Mouse (Mus musculus) heart, embryonic 11.5 days (tissue): ENCODE measurements around the gene Calcrl. TPM values are rescaled to one million over a fixed set of nuclear protein-coding genes. Genes with fewer than 3 reads are reported as not detected.

Experiments
- ATAC-seq: fragments of 200-750 bp; cut with Nextera tagmentation; replicated peaks from 2 replicates; pipeline ENCODE4 v1.8.0; 2017; ENCODE audit warnings: moderate library complexity; ENCODE audit not compliant: insufficient number of reproducible peaks, low FRiP score, low TSS enrichment
- H3K27ac ChIP-seq: fragments of 300-500 bp; sonication (generic); 2 replicates; pipeline ENCODE4 v1.5.1; 2014; ENCODE audit warnings: mild to moderate bottlenecking, low read depth, low read length
- H3K27me3 ChIP-seq: fragments of 300-500 bp; sonication (generic); 2 replicates; pipeline ENCODE4 v1.6.1; 2014; ENCODE audit warnings: mild to moderate bottlenecking, low read length, mixed read lengths; ENCODE audit not compliant: control insufficient read depth, insufficient read depth
- H3K36me3 ChIP-seq: fragments of 300-500 bp; sonication (generic); 2 replicates; pipeline ENCODE4 v1.6.1; 2014; ENCODE audit warnings: mild to moderate bottlenecking, low read length, moderate library complexity, mixed read lengths; ENCODE audit not compliant: control insufficient read depth, insufficient read depth
- H3K4me1 ChIP-seq: fragments of 300-500 bp; sonication (generic); 2 replicates; pipeline ENCODE4 v1.6.1; 2014; ENCODE audit warnings: low read length; ENCODE audit not compliant: control insufficient read depth, insufficient read depth
- H3K4me2 ChIP-seq: fragments of 300-500 bp; sonication (generic); 2 replicates; pipeline ENCODE4 v1.6.1; 2014; ENCODE audit warnings: mild to moderate bottlenecking, moderate library complexity
- H3K4me3 ChIP-seq: fragments of 300-500 bp; sonication (generic); 2 replicates; pipeline ENCODE4 v1.5.1; 2014; ENCODE audit warnings: low read depth, low read length
- H3K9ac ChIP-seq: fragments of 300-500 bp; sonication (generic); 2 replicates; pipeline ENCODE4 v1.6.1; 2014; ENCODE audit warnings: mild to moderate bottlenecking, low read depth, low read length, moderate library complexity
- H3K9me3 ChIP-seq: fragments of 300-500 bp; sonication (generic); replicated peaks from 2 replicates; pipeline ENCODE4 v1.6.1; 2016; ENCODE audit warnings: low read length; ENCODE audit not compliant: control insufficient read depth
- WGBS: fragments of 180-500 bp; shearing (Covaris S2); extraction: QIAGEN DNeasy Blood & Tissue Kit; methylation state at CpG from one replicate; pipeline ENCODE4 v1.1.7; 2014; ENCODE audit not compliant: insufficient replicate concordance; 5-methylcytosine and 5-hydroxymethylcytosine counted together
- polyA plus RNA-seq: library from polyadenylated mRNA; unstranded; fragments of >200 nt; fragmentation: Nextera tagmentation; extraction: Ambion mirVana; gene quantifications from 2 replicates; pipeline ENCODE4 v1.2.1, GENCODE M21; 2014

Gene Calcrl
- polyA plus RNA-seq, 1 experiment from 2014 or later: 59.6 TPM

DNA sequence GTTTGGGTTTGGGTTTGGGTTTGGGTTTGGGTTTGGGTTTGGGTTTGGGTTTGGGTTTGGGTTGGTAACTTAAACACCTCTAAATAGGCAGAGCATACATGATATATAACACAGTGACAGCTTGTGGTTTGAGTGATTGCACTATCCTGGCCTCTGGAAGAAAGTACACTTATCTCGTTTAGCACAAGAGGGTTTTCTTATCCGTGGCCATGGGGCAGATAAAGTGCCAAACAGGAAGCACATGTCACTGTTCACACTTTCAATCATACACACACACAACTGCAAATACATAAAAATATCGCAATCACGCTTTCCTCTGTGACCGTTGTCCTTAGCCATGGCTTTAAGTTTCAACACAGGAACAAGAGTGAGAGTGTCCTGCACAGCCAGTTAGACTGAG, 56.0 kb downstream of the Calcrl start:
- H3K4me2 ChIP-seq: no peak overlapping the region
- no peaks in the 10 kb centered on the region for H3K36me3 ChIP-seq
- H3K4me3 ChIP-seq: no peak overlapping the region
- ATAC-seq: no peak
- no peak overlapping the region for H3K9ac ChIP-seq
- H3K27ac ChIP-seq: no peak overlapping the region
- 21% methylated on average over 5 of the region's 5 CpGs for WGBS
- H3K4me1 ChIP-seq: peaks cover 4% of the 10 kb centered on the region; the same call in 1 of the 2 replicates
- no peaks in the 10 kb centered on the region for H3K27me3 ChIP-seq
- H3K9me3 ChIP-seq: no peaks in the 10 kb centered on the region

DNA sequence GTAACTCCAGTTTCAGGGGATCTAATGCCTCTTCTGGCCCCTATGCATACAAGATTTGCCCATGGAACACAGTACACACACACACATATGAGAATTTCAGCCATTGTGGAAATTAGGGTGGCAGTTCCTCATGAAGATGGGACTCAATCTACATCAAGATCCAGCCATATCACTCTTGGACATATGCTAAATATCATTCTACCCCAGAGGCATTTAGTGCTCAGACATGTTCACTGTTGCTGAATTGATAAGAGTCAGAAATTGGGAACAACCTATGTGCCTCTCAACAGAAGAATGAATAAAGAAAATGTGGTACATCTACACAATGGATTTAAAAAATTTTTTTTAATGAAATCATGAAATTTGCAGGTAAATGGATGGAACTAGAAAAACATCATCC, 58.5 kb downstream of the Calcrl start:
- H3K4me2 ChIP-seq: no peak overlapping the region
- H3K9ac ChIP-seq: no peak overlapping the region
- H3K4me3 ChIP-seq: no peak overlapping the region
- peaks cover 9% of the 10 kb centered on the region; the same call in 1 of the 2 replicates for H3K4me1 ChIP-seq
- no peaks in the 10 kb centered on the region for H3K27me3 ChIP-seq
- no peak overlapping the region for H3K27ac ChIP-seq
- no peaks in the 10 kb centered on the region for H3K9me3 ChIP-seq
- no peak for ATAC-seq
- H3K36me3 ChIP-seq: no peaks in the 10 kb centered on the region

DNA sequence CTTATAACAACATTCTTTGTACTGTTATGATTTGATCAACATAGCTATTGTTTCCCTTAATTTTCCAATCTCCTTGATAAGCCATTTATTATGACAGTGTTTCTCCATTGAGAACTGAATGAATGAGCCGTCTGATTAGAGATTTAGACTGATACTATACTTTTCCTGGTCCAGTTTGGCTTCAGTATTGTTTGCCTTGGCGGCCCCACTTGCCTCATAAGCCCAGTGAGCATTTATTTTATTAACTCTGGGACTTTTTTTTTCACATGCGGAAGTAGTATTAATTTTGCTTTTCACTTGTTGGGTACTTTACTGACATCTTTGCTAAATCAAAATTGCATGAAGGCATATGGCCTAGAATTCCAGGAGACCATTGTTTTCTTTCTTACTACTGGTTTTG, 59.9 kb downstream of the Calcrl start:
- H3K4me3 ChIP-seq: no peak overlapping the region
- no peaks in the 10 kb centered on the region for H3K36me3 ChIP-seq
- H3K27ac ChIP-seq: no peak overlapping the region
- H3K9ac ChIP-seq: no peak overlapping the region
- H3K9me3 ChIP-seq: no peaks in the 10 kb centered on the region
- no peak overlapping the region for H3K4me2 ChIP-seq
- peaks cover 9% of the 10 kb centered on the region; the same call in 1 of the 2 replicates for H3K4me1 ChIP-seq
- ATAC-seq: no peak
- H3K27me3 ChIP-seq: no peaks in the 10 kb centered on the region
- 72% methylated on average over 3 of the region's 3 CpGs for WGBS

DNA sequence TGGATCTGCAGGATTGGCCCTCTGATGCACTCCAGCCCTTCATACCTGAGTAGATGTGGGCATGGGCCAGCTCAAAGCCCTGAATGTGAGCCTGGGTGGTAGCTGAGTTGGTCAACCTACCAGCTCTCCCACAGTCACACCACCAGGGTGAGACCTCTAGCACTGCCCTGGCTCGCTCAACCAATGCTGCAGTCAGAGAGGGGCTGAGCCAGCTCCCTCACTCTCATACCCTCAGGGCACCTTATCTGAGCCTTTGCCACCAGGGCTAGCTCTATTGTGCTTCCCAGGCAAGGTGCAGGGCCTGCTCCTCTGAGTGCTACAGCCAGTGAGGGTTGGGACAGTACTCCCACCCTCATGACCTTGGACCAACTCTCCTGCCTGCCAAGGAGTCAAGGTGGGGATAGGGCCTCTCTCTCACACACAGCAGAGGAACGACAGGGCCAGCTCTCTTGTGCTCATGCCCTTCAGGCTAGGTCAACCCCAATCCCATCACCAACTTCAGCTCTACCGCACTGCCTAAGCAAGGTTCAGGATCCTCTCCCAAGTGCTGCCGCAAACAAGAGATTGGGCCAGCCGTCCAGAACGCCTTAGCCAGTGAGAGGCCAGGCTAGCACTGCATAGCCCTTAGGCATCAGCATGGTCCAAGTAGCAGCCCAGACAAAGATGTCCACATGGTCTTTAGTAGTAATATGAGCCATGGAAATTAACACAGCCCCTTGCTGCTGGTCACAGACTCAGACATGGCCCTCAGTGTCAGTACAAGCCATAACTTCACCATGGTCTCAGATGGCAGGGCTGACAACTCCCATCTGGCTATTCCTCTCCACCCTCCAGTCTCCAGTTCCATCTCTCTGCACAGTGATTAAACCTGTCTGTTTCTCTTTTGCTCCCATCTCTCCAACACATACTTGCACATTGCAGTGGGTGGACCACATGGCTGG, 62.2 kb downstream of the Calcrl start:
- no peak overlapping the region for H3K4me3 ChIP-seq
- 82% methylated on average over 6 of the region's 6 CpGs for WGBS
- no peak overlapping the region for H3K27ac ChIP-seq
- no peaks in the 10 kb centered on the region for H3K9me3 ChIP-seq
- no peak overlapping the region for H3K4me2 ChIP-seq
- no peak for ATAC-seq
- H3K27me3 ChIP-seq: no peaks in the 10 kb centered on the region
- no peak overlapping the region for H3K9ac ChIP-seq
- no peaks in the 10 kb centered on the region for H3K36me3 ChIP-seq
- H3K4me1 ChIP-seq: 0 out of 2 replicates have a peak, but pooled peaks cover 4% of the 10 kb centered on the region

DNA sequence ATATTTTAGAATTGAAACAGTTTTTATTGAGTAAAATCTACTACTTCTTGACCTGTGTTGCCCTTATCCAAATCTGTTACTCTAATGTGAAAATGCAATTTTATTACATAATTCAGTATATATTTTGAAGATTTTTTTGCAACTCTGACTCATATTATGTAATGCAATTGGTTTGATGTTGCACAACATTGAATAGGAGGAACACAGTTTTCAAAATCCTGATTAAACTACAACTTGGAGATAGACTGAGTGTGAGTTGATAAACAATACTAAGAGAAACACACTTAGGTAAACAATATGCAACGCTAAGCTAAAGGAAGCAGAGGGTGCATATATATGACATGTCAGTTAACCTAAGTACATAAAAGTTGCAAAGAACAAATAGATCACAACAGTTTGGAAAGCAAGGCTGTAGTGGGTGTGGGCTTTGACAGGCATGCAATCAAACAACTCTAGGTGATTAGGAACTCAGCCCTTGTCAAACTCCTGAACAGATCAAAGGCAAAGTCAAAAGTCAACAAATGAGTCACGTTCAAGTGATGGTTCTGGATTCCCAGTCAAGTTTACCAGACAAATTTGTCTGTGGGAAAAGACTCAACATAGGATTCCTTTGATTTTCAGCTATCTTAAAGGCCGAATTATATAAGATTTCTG, 66.4 kb downstream of the Calcrl start:
- H3K9me3 ChIP-seq: no peaks in the 10 kb centered on the region

DNA sequence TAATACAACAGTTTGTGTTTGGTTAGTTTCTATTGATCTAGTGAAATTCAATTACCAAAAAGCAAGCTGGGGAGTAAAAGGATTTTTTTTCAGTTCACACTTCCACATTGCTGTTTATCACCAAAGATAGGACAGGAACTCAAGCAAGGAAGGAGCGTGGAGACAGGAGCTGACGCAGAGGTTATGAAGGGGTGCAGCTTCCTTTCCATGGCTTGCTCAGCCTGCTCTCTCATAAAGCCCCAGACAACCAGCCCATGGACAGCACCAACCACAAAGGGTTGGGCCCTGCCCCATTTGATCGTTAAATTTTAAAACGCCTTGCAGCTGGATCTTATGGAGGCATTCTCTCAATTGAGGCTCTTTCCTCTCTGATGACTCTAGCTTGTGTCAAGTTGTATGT, 69.9 kb downstream of the Calcrl start:
- no peaks in the 10 kb centered on the region for H3K9me3 ChIP-seq
- H3K27ac ChIP-seq: no peak overlapping the region
- H3K4me1 ChIP-seq: no peaks in the 10 kb centered on the region
- H3K9ac ChIP-seq: no peak overlapping the region
- WGBS: 58% methylated on average over 4 of the region's 4 CpGs
- H3K27me3 ChIP-seq: no peaks in the 10 kb centered on the region
- H3K36me3 ChIP-seq: no peaks in the 10 kb centered on the region
- H3K4me2 ChIP-seq: no peak overlapping the region
- no peak overlapping the region for H3K4me3 ChIP-seq
- ATAC-seq: no peak

More for the DNA sequence above, 66.4 kb downstream of the Calcrl start:
- no peaks in the 10 kb centered on the region for H3K36me3 ChIP-seq
- no peak for ATAC-seq
- H3K4me2 ChIP-seq: no peak overlapping the region
- H3K27me3 ChIP-seq: no peaks in the 10 kb centered on the region
- no peak overlapping the region for H3K4me3 ChIP-seq
- no peak overlapping the region for H3K27ac ChIP-seq
- 43% methylated on average over 3 of the region's 3 CpGs for WGBS
- 0 out of 2 replicates have a peak, but pooled peaks cover 4% of the 10 kb centered on the region for H3K4me1 ChIP-seq
- no peak overlapping the region for H3K9ac ChIP-seq

DNA sequence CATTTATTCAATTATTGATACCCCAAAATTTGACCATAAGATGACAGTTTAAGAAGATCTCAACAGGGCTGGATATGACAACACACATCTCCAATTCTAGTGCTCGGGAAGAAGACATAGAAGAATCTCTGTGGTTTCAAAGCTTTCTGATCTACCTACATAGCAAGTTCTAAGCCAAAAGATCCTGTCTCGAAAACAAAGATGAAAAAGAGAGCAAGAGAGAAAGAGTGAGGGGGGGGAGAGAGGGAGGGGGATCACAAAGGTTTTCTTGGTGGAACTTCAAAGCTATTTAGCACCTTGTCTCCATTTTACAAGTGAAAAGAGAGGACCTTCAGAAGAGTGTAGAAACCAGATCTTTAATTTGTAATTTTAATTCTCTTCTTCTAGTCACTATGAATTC, 77.8 kb downstream of the Calcrl start:
- Histone ChIP-seq H3K9me3 (no peaks in the 10 kb centered on the region), H3K4me1 (no peaks in the 10 kb centered on the region), H3K27ac (no peak overlapping the region), H3K27me3 (no peaks in the 10 kb centered on the region), H3K4me2 (no peak overlapping the region), H3K36me3 (0 out of 2 replicates have a peak, but pooled peaks cover 3% of the 10 kb centered on the region), H3K4me3 (no peak overlapping the region), H3K9ac (no peak overlapping the region)
- 70% methylated on average over 2 of the region's 2 CpGs for WGBS
- no peak for ATAC-seq

DNA sequence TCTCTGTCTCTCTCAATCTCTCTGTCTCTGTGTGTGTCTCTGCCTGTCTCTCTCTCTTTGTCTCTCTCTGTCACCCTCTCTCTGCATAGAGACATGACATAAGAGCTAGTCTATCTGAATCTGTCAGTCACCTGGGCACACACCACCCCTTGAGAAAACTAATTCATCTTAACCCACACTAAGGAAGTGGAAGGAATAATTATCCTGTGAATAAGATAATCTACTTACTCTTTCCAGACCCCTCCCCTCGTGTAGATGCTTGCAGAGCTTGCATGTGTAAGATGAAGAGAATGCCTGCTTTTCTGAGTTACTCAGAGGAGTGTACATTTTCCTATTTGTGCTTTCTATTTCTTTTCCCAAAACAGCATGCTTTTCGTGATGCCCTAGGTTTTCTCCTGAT, 81.5 kb downstream of the Calcrl start:
- ATAC-seq: no peak
- Histone ChIP-seq H3K36me3 (0 out of 2 replicates have a peak, but pooled peaks cover 3% of the 10 kb centered on the region), H3K4me2 (no peak overlapping the region), H3K9me3 (no peaks in the 10 kb centered on the region), H3K4me1 (no peaks in the 10 kb centered on the region), H3K27me3 (no peaks in the 10 kb centered on the region), H3K4me3 (no peak overlapping the region), H3K27ac (no peak overlapping the region), H3K9ac (no peak overlapping the region)
- 49% methylated on average over 2 of the region's 2 CpGs for WGBS
